Mouse (Mus musculus) cerebellum, adult 2 months (tissue): Measurements from ENCODE around the gene Rpl18a.

Experiments used
- CTCF ChIP-seq: fragments of 200-500 bp; IDR thresholded peaks from 2 replicates; pipeline ENCODE4 v1.5.1; 2011; ENCODE audit warnings: low read depth, mild to moderate bottlenecking, control low read depth, low read length, moderate library complexity, borderline replicate concordance; ENCODE audit not compliant: insufficient read depth
- POLR2A ChIP-seq: fragments of 200-500 bp; IDR thresholded peaks from 2 replicates; pipeline ENCODE4 v1.6.1; 2011; ENCODE audit warnings: low read length, control low read depth, borderline replicate concordance; ENCODE audit not compliant: insufficient read depth

DNA sequence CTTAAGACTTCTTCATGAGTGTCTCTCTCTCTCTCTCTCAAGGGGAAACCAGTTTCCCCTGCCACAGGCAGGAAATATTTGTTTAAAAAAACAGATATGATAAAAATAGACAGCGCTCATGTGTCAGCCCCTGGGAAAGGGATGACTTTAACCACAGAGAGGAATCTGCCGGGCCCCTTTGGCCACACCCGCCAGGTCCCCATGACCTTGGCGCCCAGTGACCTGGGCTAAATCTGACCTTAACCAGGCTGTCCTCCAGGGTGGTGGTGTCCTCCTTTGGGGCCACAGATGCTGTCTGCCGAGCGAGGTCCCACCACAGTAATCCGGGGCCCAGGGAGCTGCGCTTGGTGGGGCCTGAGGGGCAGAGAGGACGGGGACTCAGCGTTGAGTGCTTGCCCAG lies 12.5 kb downstream of the Rpl18a start:
- no peak for TF ChIP-seq POLR2A
- no peak for TF ChIP-seq CTCF
